ENCODE assay signal across 30 mouse cellular contexts in the genomic region with DNA sequence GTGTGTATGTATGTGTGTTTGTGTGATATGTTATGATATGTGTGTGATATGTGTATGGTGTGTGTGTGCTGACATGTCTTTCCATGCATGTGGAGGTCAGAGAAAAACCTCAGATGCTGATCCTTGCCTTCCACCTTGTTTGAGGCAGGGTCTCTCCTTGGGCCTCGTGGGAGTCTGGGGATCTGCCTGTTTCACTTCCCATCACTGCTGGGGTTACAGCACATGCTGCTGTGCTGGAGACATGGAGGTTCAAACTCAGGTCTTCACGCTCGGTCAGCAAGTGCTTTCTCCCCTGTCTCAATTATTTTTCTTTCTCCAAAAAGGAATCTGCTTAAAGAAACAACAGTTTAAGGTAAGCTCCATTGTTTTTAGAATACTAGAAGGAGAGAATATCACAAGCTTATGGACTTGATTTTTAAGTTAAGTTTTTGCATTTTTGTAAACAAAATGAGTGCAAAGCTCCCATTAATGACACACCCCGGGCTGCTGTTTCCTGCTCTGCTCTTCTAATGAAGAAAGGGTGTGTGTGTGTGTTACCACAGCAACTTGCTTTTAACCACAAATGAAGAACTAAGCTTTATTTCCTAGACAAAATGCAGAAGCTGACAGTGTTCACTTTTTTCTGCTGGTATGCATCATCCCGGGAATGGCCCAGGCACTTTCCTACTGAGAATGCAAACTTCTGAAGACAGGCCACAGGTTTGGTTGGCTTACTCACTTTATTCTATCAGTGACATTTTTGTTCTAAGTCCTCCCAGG. TPM values are rescaled to one million over a fixed set of nuclear protein-coding genes. Genes with fewer than 3 reads are reported as not detected.
A peak's percentile ranks its signal among the peaks of the same experiment; 100 is the strongest.
DNase-seq lines count a peak whose midpoint lies in the region; ATAC-seq lines count a peak whose summit lies in the region.
"Had no signal": no experiment of that assay in that cellular context is flagged by ENCODE, and none has a peak within 500 bp of the region (broad histone marks: within the 10 kb centered on the region; RNA-seq: fewer than 3 reads in every experiment).

No protein-coding gene starts in this region.

- no peaks in the 10 kb centered on the region for H3K36me3 ChIP-seq in limb, embryonic 10.5 days
- no peaks in the 10 kb centered on the region for H3K36me3 ChIP-seq in hindbrain, embryonic 12.5 days
- H3K36me3 ChIP-seq: embryonic facial prominence, embryonic 15.5 days; forebrain, embryonic 10.5 days; heart, embryonic 13.5 days; neural tube, embryonic 13.5 days had no signal

- WGBS in limb, embryonic 10.5 days, result 84% methylated on average over 5 of the region's 5 CpGs
- 88% methylated on average over 5 of the region's 5 CpGs for WGBS in hindbrain, embryonic 12.5 days

- no peaks in the 10 kb centered on the region for H3K4me1 ChIP-seq in limb, embryonic 10.5 days
- no peaks in the 10 kb centered on the region for H3K4me1 ChIP-seq in hindbrain, embryonic 12.5 days
- H3K4me1 ChIP-seq: embryonic facial prominence, embryonic 15.5 days; forebrain, embryonic 10.5 days; heart, embryonic 13.5 days; neural tube, embryonic 13.5 days had no signal

- no peak overlapping the region for H3K4me3 ChIP-seq in limb, embryonic 10.5 days
- no peak overlapping the region for H3K4me3 ChIP-seq in hindbrain, embryonic 12.5 days
- H3K4me3 ChIP-seq: embryonic facial prominence, embryonic 15.5 days; forebrain, embryonic 10.5 days; heart, embryonic 13.5 days; neural tube, embryonic 13.5 days had no signal

- H3K27me3 ChIP-seq in limb, embryonic 10.5 days (ENCODE audit: low read depth, poor library complexity, severe bottlenecking), result no peaks in the 10 kb centered on the region
- H3K27me3 ChIP-seq in hindbrain, embryonic 12.5 days, result no peaks in the 10 kb centered on the region
- H3K27me3 ChIP-seq: embryonic facial prominence, embryonic 15.5 days; heart, embryonic 13.5 days; neural tube, embryonic 13.5 days had no signal

- H3K4me2 ChIP-seq in hindbrain, embryonic 12.5 days (replicated peaks), result no peak overlapping the region
- H3K4me2 ChIP-seq: embryonic facial prominence, embryonic 15.5 days; heart, embryonic 13.5 days; neural tube, embryonic 13.5 days had no signal

- H3K9me3 ChIP-seq in limb, embryonic 10.5 days (replicated peaks), result no peaks in the 10 kb centered on the region
- H3K9me3 ChIP-seq in hindbrain, embryonic 12.5 days (replicated peaks), result no peaks in the 10 kb centered on the region
- H3K9me3 ChIP-seq: embryonic facial prominence, embryonic 15.5 days; forebrain, embryonic 10.5 days; heart, embryonic 13.5 days; neural tube, embryonic 13.5 days had no signal

- no peak overlapping the region for H3K9ac ChIP-seq in hindbrain, embryonic 12.5 days
- H3K9ac ChIP-seq: embryonic facial prominence, embryonic 15.5 days; heart, embryonic 13.5 days; liver, postnatal 0 days; neural tube, embryonic 13.5 days had no signal

- peak; percentile 96 for ATAC-seq in common myeloid progenitor, adult 5-6 weeks (replicated peaks; ENCODE audit: low read depth, poor library complexity, severe bottlenecking)
- no peak for ATAC-seq in hindbrain, embryonic 12.5 days (ENCODE audit: low FRiP score)
- ATAC-seq: liver, postnatal 0 days; midbrain, embryonic 16.5 days had no signal

- H3K27ac ChIP-seq in limb, embryonic 10.5 days, result no peak overlapping the region
- H3K27ac ChIP-seq in hindbrain, embryonic 12.5 days, result no peak overlapping the region
- H3K27ac ChIP-seq: embryonic facial prominence, embryonic 15.5 days; forebrain, embryonic 10.5 days; heart, embryonic 13.5 days; neural tube, embryonic 13.5 days had no signal

- peak; percentile 60 to 63 for DNase-seq in spleen, postnatal 36 days (ENCODE audit: low spot score in 2 of 2)
- no peak for DNase-seq in spleen, postnatal 4 days (ENCODE audit: low spot score in 2 of 2)
- DNase-seq in monocyte, adult 2 months (ENCODE audit: low read depth in 1 of 2, low spot score in 2 of 2), result peak; percentile 21 to 30
- DNase-seq in ovary, postnatal 10 days (ENCODE audit: low spot score), result no peak
- no peak for DNase-seq in limb, embryonic 10.5 days (ENCODE audit: low spot score)
- DNase-seq: adrenal gland, postnatal 25 days; cerebellum, adult 9-11 months; embryo, embryonic 11 days; gastrocnemius, postnatal 36 days; heart, postnatal 4 days; kidney, adult 9 months; kidney, postnatal 4 days; liver; liver, postnatal 0 days; retina, postnatal 1 day; right cerebral cortex, postnatal 4 days; thymus, adult 18-20 months had no signal

RNA-seq across cellular contexts. Expression of a gene that starts 34.2 kb away (rescaled TPM):
- 0.46 TPM in 1 of 2 replicates, not detected in the other for total RNA-seq in common myeloid progenitor, adult 5-6 weeks (2017)
- not detected in 2 replicates for polyA plus RNA-seq in limb, embryonic 10.5 days (2016; fragmentation: Nextera tagmentation; extraction: Ambion mirVana)
- polyA plus RNA-seq in hindbrain, embryonic 12.5 days (2016; fragmentation: Nextera tagmentation; extraction: Ambion mirVana), result not detected in 2 replicates
- total RNA-seq: adrenal gland, postnatal 25 days; gastrocnemius, postnatal 36 days; heart, postnatal 4 days; layer of hippocampus, postnatal 14 days; left cerebral cortex, postnatal 25 days had no signal
- polyA plus RNA-seq: embryonic facial prominence, embryonic 15.5 days; forebrain, embryonic 10.5 days; heart, embryonic 13.5 days; intestine, embryonic 14.5 days; liver, postnatal 0 days; midbrain, embryonic 16.5 days; neural tube, embryonic 13.5 days; stomach, embryonic 14.5 days had no signal

RNA-seq across cellular contexts. Expression of a gene that starts 52.7 kb away (rescaled TPM):
- 0.27 TPM in 1 of 2 replicates, not detected in the other for total RNA-seq in common myeloid progenitor, adult 5-6 weeks (2017)
- not detected in 2 replicates for polyA plus RNA-seq in limb, embryonic 10.5 days (2016; fragmentation: Nextera tagmentation; extraction: Ambion mirVana)
- 0.16 TPM in 1 of 2 replicates, not detected in the other for polyA plus RNA-seq in hindbrain, embryonic 12.5 days (2016; fragmentation: Nextera tagmentation; extraction: Ambion mirVana)
- total RNA-seq: adrenal gland, postnatal 25 days; gastrocnemius, postnatal 36 days; heart, postnatal 4 days; layer of hippocampus, postnatal 14 days; left cerebral cortex, postnatal 25 days had no signal
- polyA plus RNA-seq: embryonic facial prominence, embryonic 15.5 days; intestine, embryonic 14.5 days; liver, postnatal 0 days; midbrain, embryonic 16.5 days; neural tube, embryonic 13.5 days; stomach, embryonic 14.5 days had no signal

RNA-seq across cellular contexts. Expression of a gene that starts 58.2 kb away (rescaled TPM):
- not detected in 2 replicates for total RNA-seq in common myeloid progenitor, adult 5-6 weeks (2017)
- not detected in 2 replicates for polyA plus RNA-seq in limb, embryonic 10.5 days (2016; fragmentation: Nextera tagmentation; extraction: Ambion mirVana)
- not detected in 2 replicates for polyA plus RNA-seq in hindbrain, embryonic 12.5 days (2016; fragmentation: Nextera tagmentation; extraction: Ambion mirVana)
- total RNA-seq: adrenal gland, postnatal 25 days; gastrocnemius, postnatal 36 days; heart, postnatal 4 days; left cerebral cortex, postnatal 25 days; megakaryocyte-erythroid progenitor cell, adult 5-6 weeks had no signal
- polyA plus RNA-seq: embryonic facial prominence, embryonic 15.5 days; forebrain, embryonic 10.5 days; frontal cortex, adult 2 months; heart, embryonic 13.5 days; intestine, embryonic 14.5 days; liver, postnatal 0 days; midbrain, embryonic 16.5 days; neural tube, embryonic 13.5 days; stomach, embryonic 14.5 days had no signal

Comparison
In these comparisons a context has a peak if more than half of its experiments do, and no peak if none do; other contexts are left out.
1. DNase-seq: peak in spleen, postnatal 36 days (2 of 2) and monocyte, adult 2 months (2 of 2); none in spleen, postnatal 4 days (0 of 2), ovary, postnatal 10 days (single experiment) and limb, embryonic 10.5 days (single experiment).